Mouse (Mus musculus) inflammation-experienced regulatory T-cells, adult 6 months (primary cell): ENCODE measurements around the gene Myt1l. TPM values are rescaled to one million over a fixed set of nuclear protein-coding genes. Genes with fewer than 3 reads are reported as not detected.

Source experiments
- ATAC-seq: one replicate; pipeline ENCODE4 v1.8.0; 2017
- polyA plus RNA-seq, 3 experiments: library from polyadenylated mRNA; unstranded; fragments of 100-300 nt; shearing (Covaris generic); gene quantifications; one replicate each; pipeline ENCODE4 v1.2.1; 2017

Gene Myt1l
- polyA plus RNA-seq, 3 experiments from 2014 or later: 0.42 TPM; not detected in 2

DNA sequence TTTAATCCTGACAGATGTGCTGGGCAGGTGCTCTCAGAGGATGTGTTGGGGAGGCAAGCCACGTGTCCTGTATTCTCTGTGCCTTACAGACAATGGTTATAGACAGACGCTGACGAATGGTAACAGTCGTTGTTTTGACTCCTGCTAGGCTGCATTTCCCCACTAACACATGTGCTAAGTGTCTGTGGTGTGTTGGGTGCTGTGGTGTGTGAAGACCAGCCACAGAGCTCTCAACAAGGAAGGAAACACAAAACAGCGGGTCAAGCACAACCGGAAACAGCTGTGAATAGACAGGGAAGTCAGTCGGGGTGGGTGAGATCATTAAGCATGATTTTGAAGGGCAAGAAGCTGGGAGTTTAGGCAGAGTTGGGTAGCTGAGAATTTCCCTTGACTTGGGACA lies 41.1 kb downstream of the Myt1l start:
- no peak for ATAC-seq

DNA sequence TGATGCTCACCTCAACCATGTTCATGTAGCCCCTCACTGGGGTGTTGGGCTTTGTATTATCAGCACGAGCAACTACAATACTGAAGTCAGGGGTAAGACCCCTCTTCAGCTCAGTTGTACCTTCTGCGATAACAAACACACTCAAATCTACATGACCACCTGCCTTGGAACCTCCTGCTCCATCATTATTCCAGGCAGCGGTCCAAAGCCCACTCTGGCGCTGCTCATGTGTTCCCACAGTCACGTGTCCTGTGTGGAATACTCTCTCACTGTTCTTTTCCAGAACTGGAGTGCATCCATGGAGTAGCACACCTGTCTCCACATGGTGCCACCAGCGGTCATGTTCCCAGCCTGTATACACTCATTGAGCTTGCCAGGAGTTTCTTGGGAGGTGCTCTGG lies 42.2 kb downstream of the Myt1l start:
- ATAC-seq: no peak

DNA sequence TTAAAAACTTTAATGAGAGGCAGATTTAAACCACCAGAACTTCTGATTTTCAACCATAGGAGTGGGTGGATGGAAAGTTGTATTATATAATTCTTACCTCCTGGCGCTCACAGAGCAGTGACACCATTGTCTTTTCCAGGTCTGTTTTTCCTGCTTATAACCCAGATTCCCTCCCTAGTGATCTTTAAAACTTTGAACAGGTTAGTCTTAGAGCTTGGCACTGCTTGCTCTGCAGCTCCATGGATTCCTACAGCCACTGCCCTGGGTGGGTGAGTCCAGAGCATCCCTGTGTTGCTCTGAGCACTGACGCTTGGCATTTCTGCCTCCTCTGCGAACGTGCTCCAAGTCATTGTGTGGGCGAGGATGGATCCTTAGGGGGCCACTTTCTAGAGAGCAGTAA lies 43.4 kb downstream of the Myt1l start:
- no peak for ATAC-seq

DNA sequence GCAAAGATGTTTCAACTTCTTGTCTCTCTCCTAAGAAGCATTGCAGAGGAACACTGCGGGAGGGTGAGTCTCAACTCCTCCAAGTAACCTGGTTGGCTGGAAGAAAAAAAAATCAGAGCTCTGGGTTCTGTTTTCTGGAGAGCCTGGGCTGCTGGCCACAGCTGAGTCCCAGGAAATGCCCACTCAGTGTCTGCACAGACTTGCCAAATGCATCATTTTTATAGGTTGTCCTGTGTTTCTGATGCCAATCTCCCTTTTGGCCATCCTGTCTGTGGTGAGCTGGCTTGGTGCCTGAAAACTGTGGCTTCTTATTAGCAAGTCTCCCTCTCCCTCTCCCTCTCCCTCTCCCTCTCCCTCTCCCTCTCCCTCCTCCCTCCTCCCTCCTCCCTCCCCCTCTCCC lies 65.6 kb downstream of the Myt1l start:
- ATAC-seq: no peak

DNA sequence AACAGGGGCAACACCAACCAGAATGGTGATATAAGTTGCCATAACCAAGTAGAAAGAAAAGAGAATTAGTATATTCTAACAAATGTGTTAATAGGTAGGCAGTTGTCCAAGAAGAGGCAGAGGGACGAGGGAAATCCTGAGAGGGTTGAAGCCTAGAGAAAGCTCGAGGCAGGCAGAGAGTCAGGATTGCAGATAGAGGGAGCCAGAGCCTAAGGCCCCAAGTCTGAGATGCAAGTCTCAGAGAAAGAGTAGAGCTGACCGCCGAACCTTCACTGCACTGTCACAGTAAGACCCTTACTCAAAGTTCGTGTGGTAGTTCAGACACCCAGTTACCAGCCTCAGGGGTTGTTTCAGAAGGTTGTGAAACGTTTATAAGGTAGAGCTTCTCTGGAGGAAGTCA lies 71.7 kb downstream of the Myt1l start:
- ATAC-seq: no peak

DNA sequence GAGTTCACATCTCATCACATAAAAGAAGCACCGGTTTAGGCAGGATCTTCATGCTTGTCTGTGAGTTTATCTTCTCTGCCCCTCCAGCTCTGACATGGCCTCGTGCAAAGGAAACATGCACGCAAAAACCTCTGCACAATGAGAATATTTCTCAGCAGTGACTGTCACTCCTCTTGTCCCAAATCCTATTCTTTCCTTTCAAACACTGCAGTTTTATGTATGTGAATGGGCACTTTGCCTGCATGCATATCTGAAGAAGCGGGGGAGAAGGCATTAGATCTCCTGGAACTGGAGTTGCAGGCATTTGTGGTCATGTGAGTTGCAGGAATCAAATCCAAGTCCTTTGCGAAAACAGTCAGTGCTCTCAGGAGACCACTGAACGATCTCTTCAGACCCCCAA lies 73.0 kb downstream of the Myt1l start:
- ATAC-seq: no peak

DNA sequence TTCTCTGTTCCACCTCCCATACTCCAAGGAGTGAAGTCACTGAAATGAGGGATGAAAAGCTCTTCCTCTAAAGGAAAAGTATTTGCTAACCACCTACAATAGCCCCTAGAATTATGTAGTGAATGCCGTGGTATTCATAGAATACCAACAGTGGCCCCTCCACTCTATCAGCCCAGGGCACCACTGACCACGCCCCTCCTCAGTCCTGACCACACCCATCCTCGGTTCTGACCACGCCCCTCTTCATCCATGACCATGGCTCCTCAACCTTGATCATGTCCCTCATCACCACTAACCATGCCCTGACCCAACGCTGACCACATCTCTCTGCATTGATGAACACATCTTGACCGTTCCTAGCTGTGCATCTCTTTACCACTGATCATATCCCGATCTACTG lies 76.5 kb downstream of the Myt1l start:
- ATAC-seq: no peak

DNA sequence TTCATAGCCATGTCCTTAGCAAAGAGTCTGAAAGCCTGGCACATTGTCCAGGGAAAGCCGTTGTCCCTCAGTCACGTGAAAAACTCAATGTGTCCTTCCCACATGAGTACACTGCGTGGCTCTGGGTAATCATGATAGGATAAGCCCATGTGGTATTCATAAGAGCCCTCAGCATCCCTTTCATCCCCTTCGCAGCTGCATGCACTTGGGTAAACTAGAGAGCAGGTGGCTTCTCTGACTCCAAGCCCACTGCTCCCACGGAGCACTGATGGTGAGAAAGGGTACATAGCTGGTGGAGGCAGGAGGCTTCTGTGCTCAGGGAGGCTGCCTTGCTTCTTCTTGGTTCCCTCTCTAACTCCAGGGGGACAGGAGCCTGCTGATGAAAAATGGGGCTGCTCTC lies 76.9 kb downstream of the Myt1l start:
- no peak for ATAC-seq

DNA sequence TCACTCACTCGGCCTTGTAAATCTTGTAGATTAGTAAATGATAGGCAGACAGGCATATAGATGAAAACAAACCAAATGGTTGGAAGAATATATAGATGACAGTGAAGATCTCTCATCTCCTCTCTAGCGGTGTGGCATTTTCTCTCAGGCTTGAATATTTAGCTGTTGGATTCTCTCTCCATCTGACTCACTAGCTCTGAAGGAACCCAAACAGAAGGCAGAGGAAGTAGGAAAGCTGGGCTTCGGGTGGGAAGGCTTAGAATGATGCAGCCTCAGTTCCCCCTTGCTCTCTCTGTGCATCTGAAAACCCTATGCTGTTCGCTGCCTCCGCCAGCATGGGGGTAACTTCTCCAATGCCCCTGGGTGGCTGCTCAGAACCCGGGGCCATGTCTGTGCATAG lies 78.0 kb downstream of the Myt1l start:
- no peak for ATAC-seq

DNA sequence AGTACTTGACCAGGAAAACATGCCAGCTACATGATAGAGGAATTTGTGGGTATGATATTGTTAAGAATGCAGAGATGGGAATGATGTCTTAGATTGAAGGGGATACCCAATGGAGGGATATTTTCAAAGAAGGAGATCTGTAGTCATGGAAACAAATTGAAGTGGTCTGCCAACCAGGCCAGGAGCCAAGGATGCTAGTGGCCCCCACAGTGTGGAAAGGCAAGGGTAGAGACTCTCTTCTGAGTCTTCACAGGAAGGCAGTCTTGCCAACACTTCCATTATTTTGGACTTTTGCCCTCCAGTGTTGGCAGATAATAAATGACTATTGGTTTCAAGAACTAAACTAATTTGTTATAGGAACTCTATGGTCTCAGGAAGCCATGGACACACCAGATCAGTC lies 89.6 kb downstream of the Myt1l start:
- ATAC-seq: no peak

DNA sequence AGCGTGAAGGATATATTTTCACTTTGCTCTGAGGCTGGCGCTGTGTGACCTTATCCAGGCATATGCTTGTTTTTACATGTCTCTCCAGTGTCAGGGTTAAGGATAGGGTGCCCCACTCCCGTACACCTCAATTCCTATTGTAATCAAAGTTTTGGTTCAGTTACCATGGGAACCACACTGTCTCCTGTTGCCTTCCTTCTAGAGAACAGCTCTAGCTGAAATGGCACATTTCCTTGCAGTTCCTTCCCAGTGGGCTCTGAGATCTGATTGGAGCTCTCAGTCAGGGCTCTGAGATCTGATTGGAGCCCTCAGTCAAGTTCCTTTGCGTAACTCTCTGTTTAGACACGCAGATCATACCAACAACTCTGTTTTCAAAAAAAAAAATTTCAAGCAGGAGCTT lies 93.3 kb downstream of the Myt1l start:
- ATAC-seq: no peak

DNA sequence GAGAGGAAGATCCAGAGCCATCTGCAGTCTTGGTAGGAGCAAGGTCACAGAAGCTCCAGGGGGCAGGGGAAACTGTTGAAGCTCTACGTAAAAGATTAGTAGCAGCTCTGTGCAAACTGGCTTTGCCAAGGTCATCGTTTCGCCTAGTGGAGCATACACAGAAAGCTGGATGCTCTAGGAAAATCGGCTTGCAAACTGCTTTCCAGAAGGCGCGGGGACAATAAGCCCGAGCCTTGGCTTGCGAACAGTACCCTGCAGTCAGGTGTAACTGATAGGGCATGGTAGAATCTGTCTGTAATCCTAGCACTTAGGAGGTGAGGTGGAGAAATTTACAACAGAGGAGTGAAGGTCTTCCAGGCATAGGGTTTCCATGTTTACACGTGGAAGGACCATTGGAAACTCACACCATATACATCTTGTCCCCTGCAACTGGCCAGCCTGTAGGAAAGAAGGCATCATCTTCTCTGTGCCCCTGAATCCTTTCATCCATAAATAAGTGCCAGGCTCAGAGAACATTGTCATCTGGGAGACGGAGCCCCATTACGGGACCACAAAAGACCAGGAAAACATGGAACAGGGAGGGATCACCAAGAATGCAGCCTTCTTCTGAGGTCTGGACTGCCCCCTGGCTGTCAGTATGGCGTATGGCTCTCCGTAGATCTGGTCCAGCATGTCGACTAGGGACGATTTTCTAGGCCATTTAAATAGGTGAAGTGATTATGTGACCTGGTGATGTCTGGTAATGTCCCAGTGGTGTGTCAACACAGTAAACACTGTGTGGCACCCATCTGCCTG lies 100.0 kb downstream of the Myt1l start:
- ATAC-seq: no peak

DNA sequence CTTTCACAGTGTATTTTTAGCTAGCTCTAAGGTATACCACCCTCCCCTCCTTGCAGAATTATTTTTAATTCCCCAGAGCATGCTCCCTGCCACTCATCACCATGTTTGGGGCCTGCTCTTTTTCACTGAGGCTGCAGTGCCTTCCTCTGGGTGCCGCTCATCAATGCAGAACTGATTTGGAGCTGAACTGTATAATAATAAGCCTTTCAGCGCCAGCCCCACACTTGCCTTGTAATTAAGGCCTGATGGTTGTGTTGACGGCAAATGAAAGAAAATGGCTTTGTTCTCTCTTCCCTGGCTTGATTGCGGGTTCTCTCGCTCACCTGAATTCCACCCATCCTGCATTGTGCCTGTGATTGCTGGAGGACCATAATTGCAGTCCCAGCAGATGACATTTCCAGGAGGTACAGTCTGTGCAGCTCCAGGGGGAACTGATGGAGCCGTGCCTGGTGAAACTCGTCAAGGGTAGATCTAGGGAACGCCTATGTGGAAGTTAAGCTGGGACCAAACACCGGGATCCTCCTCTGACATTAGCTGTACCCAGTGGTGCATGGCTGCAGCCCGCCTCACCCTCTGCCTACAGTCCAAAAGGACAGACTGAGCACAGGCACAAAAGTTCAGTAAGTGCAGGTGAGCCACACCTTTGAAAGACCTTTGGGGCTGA lies 101.8 kb downstream of the Myt1l start:
- ATAC-seq: no peak

DNA sequence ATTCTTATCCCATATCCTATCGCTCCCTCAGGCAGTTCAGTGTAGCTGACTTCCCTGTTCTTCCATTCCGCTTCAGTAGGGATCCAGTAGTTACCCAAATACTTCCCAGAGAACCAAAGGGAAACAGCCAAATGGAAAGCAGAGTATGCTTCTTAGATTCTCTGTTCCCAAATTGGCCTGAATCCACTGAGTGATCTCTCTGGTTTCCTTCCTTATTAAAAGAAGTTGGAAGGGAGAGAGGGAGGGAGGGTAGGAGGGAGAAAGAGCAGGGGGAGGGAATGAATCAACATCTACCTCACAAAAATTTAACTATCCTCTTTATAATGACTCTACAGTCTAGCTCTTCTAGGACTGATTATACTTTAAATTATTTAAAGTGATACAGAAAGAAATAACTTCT lies 106.3 kb downstream of the Myt1l start:
- ATAC-seq: no peak

DNA sequence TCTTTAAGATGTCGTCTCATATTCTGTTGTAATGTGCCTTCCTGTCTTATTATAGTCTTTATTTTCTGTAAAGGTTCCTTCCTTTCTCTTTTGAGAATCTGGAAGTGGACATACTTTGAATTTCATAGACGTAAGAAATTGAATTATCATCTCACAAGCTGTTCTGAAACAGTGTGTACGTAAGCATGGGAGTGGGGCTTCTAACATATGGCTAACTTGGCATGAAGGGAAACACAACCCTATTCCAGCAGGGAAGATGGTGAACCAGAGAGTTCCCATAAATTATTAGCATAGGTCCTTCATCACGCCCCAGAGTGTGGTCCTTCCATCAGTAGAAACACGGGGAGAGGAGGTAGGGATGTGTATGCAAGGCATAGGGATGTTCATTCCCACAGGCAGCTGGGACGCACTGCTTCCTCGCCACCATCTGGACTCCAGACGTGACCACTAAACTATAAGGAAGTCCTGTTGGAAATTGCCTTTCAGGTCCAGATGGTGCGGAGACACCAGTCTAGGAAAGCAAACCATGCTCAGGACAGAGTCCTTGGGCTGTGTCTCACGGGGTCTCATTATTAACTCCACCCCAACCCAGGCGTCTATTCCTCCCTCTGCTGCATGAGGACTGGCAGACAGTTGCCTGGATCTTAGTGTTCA lies 111.5 kb downstream of the Myt1l start:
- no peak for ATAC-seq

DNA sequence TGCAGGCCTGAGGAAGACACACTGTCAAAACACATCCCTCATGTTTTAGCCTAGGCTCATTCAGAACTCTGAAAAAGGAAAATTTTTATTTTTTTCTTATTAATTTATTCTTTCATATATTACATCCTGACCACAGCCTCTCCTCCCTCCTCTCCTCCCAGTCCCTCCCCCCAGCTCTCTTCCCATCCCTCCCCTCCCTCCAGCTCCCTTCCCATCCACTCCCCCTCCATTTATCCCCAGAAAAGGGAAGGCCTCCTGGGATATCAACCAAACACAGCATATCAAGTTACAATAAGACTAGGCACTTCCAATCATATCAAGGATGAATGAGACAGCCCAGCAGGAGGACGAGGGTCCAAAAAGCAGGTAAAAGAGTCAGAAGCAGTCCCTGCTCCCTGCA lies 112.0 kb downstream of the Myt1l start:
- ATAC-seq: no peak

DNA sequence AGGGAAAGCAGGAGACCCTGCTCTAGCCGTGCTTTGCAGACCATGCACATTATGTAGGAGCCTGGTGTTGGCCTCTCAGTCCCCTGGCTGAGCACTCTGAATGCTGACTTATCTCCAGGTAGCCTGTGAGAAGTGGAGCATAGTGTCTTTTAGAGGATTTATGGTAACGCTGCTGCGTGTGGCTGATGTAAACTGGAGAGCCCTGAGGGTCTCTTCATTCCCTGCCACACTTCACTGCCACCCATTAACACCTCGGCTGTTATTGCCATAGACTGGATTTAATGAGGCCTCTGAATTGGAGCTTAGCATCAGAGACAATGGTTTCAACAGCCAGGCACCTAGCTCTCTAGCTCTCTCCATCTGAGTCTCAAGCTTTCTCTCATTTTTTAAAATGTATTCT lies 114.7 kb downstream of the Myt1l start:
- ATAC-seq: no peak

DNA sequence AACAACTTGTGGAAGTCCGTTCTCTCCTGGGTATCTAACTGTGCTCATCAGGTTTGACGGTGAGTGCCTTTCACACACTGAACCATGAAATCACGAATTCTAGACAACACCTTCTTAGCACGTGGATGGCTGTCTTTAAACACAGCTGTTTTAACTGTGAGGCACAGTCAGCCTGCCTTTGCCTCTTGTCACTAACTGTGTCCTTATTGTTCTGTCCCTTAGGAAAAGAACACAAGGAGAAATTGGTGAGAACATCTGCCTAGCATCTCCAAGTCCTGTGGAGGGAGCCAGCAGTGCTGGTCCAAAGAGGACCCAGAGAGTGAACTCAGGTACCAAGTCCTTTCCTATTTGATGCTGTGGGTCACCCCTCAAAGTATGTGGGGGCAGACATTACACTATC lies 115.9 kb downstream of the Myt1l start:
- ATAC-seq: no peak

DNA sequence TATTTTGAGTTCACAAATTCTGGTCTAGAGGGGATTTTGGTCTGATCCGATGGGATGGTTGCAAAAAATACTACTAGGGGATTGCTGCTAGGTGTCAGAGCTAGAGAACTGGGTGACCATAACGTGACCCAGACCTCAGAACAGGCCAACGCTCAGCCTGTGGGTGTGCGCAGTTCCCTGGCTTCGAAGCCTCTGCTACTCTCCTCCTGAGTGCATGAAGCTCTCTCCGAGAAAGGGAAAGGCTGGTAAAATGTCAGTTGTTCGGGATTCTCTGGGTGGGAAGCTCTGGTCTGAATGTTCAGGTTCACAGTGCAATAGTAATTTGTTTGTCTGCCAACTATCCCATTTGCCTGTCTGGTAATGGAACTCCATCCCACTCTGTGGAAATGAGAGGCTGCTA lies 116.5 kb downstream of the Myt1l start:
- ATAC-seq: no peak

DNA sequence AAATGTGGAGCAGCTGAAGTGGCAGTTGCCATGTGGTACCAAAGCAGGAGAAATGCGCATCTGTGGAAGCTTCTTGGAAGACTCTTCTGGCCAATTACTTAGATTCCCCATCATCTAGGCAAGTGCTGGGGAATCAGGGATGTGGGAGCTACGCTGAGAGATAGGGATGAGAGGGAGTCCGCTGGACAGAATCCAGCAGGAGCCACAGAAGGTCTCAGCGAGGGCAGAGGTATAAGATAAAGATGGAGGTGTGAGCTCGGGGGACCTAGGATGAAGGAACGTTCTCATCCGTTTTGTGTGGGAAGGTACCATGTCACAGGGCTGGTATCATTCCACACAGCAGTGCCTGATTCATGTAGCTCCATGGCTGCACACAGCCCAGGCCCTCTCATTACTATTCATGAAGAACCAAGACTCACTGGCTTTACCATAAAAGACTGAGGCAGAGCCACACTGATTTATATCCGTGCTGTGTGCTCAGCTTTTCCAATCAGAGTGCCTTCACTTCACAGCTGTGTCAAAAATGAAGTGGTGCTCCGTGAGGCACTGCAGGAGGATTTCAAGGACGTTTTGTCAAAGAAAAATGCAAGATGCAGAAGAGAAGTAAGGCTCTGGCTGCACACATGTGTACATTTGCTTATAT lies 121.4 kb downstream of the Myt1l start:
- no peak for ATAC-seq

DNA sequence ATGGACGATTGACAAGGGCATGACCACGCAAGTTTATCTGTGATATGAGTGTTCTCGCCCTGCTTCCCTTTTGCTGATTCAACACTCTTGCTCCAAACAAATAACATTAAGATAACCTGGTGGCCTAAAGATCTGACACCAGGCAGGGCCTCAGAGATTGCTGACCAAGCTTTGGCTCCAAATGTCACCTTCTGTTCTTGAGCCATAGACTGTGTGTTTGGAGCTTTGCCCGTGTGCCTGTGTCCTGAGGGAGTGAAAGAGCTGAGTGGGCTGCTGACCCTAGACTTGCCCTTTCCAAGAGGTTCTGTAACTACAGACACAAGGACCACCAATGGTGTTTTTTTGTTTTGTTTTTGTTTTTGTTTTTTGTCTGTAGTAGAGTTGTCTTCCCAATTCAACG lies 124.3 kb downstream of the Myt1l start:
- no peak for ATAC-seq

DNA sequence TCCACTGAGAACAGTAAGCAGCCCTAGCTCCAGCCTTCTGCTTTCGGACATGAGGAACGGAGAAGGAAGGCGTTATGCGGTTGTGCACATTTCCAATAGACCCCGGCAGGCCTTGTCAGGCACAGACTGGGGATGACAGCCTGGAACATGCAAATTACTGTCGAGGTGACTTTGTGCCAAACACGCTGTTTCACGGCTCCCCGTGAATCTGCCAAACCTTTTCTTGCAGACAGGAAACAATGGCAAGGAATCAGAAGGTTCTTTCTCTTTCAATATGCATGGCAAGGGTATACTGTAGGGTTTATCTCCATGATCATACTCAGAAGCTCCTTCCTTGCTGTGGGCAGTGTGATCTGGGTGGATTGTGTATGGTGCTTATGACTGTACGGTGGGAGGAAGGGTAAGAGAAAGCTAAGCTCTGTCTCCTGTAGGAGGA lies 127.0 kb downstream of the Myt1l start:
- ATAC-seq: no peak

DNA sequence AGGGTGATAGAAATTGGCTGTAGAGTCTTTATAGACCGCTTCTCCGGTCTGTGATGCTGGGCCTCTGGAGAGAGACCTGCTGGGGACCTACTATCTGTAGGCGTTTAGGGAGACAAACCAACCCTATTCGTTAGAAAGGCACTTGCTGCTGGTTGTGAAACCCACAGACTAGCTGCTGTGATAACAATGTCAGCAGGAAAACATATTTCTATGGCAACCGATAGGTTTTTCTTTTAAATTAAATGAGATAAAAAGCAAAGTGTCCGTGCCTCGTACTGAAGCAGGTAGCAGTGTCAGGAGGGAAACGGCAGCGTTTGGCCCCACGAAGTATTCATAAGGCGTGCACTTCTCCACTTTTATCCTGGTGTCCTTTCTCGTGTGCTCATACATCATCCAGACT lies 127.5 kb downstream of the Myt1l start:
- ATAC-seq: no peak

DNA sequence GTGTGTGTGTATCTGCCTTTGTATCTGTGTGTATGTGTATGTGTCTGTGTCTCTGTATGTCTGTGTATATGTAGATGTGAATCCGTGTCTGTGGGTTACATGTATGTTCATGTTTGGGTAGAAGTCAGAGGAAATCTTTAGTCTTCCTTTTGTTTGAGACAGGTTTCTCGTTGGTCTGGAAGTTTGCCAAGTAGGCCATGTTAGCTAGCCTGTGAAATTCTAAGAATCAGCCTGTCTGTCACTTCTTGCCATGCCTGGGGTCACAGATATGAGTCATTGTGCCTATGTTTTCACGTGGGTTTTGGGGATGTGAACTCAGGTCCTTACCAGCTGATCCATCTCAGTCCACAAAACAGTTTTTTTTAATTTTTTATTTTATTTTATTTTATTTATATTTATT lies 128.9 kb downstream of the Myt1l start:
- no peak for ATAC-seq
